Mouse (Mus musculus): ENCODE results near the gene Slc43a3. TPM values are rescaled to one million over a fixed set of nuclear protein-coding genes. Genes with fewer than 3 reads are reported as not detected.

Slc43a3 gene
- polyA plus RNA-seq, 1 experiment: 64.3 TPM

GRCm38 (mm10) chr2:84941795-84942194, 5.4 kb downstream of the Slc43a3 start:
- TF ChIP-seq CTCF (IDR thresholded peaks at IDR 0.05; ENCODE audit: borderline replicate concordance, control insufficient read depth, extremely low read depth, insufficient read depth, low read length, poor library complexity) (no peak), POLR2A (IDR thresholded peaks at IDR 0.05; ENCODE audit: control insufficient read depth, extremely low read depth, insufficient read depth, low read length, poor library complexity) (no peak)
- H3K4me3 ChIP-seq (ENCODE audit: control insufficient read depth, insufficient read depth, low read length): no peak overlapping the region
- peaks cover 16% of the 10 kb centered on the region for H3K4me1 ChIP-seq (replicated peaks; ENCODE audit: control insufficient read depth, insufficient read depth, low read length)
- no peaks in the 10 kb centered on the region for H3K27me3 ChIP-seq (ENCODE audit: control insufficient read depth, insufficient read depth, low read length)
- WGBS: 96% methylated on average over 4 of the region's 4 CpGs
- no peak for DNase-seq
- peaks cover 7% of the 10 kb centered on the region; the same call in 1 of the 2 replicates for H3K36me3 ChIP-seq (ENCODE audit: control insufficient read depth, insufficient read depth, low read length)
- H3K27ac ChIP-seq (ENCODE audit: control insufficient read depth, insufficient read depth, low read length): no peak overlapping the region

- peaks cover 46% of the 10 kb centered on the region for H3K36me3 ChIP-seq (ENCODE audit: control insufficient read depth, insufficient read depth, low read length)
- no peak overlapping the region for H3K27ac ChIP-seq (ENCODE audit: control insufficient read depth, insufficient read depth, low read length)
- no peaks in the 10 kb centered on the region for H3K27me3 ChIP-seq (ENCODE audit: control insufficient read depth, insufficient read depth, low read length)
- no peaks in the 10 kb centered on the region for H3K4me1 ChIP-seq (replicated peaks; ENCODE audit: control insufficient read depth, insufficient read depth, low read length)
- 94% methylated on average over 3 of the region's 3 CpGs for WGBS
- H3K4me3 ChIP-seq (ENCODE audit: control insufficient read depth, insufficient read depth, low read length): no peak overlapping the region
- no peak for DNase-seq
- no peak for TF ChIP-seq CTCF (IDR thresholded peaks at IDR 0.05; ENCODE audit: borderline replicate concordance, control insufficient read depth, extremely low read depth, insufficient read depth, low read length, poor library complexity)
- TF ChIP-seq POLR2A (IDR thresholded peaks at IDR 0.05; ENCODE audit: control insufficient read depth, extremely low read depth, insufficient read depth, low read length, poor library complexity): no peak
Observed at GRCm38 (mm10) chr2:84947154-84947771, 10.9 kb downstream of the Slc43a3 start.

- WGBS: 96% methylated on average over 7 of the region's 7 CpGs
- Histone ChIP-seq H3K36me3 (ENCODE audit: control insufficient read depth, insufficient read depth, low read length) (peaks cover 46% of the 10 kb centered on the region), H3K4me3 (ENCODE audit: control insufficient read depth, insufficient read depth, low read length) (no peak overlapping the region), H3K4me1 (replicated peaks; ENCODE audit: control insufficient read depth, insufficient read depth, low read length) (no peaks in the 10 kb centered on the region), H3K27me3 (ENCODE audit: control insufficient read depth, insufficient read depth, low read length) (no peaks in the 10 kb centered on the region), H3K27ac (ENCODE audit: control insufficient read depth, insufficient read depth, low read length) (no peak overlapping the region)
- no peak for TF ChIP-seq CTCF (IDR thresholded peaks at IDR 0.05; ENCODE audit: borderline replicate concordance, control insufficient read depth, extremely low read depth, insufficient read depth, low read length, poor library complexity)
- no peak for TF ChIP-seq POLR2A (IDR thresholded peaks at IDR 0.05; ENCODE audit: control insufficient read depth, extremely low read depth, insufficient read depth, low read length, poor library complexity)
- DNase-seq: no peak
Observed at GRCm38 (mm10) chr2:84948252-84948651, 11.9 kb downstream of the Slc43a3 start.

- TF ChIP-seq CTCF (IDR thresholded peaks at IDR 0.05; ENCODE audit: borderline replicate concordance, control insufficient read depth, extremely low read depth, insufficient read depth, low read length, poor library complexity) (no peak), POLR2A (IDR thresholded peaks at IDR 0.05; ENCODE audit: control insufficient read depth, extremely low read depth, insufficient read depth, low read length, poor library complexity) (no peak)
- Histone ChIP-seq H3K36me3 (ENCODE audit: control insufficient read depth, insufficient read depth, low read length) (peaks cover 46% of the 10 kb centered on the region), H3K27ac (ENCODE audit: control insufficient read depth, insufficient read depth, low read length) (no peak overlapping the region), H3K27me3 (ENCODE audit: control insufficient read depth, insufficient read depth, low read length) (no peaks in the 10 kb centered on the region), H3K4me3 (ENCODE audit: control insufficient read depth, insufficient read depth, low read length) (no peak overlapping the region), H3K4me1 (replicated peaks; ENCODE audit: control insufficient read depth, insufficient read depth, low read length) (no peaks in the 10 kb centered on the region)
- WGBS: 91% methylated on average over 2 of the region's 2 CpGs
- DNase-seq: no peak
Observed at GRCm38 (mm10) chr2:84948721-84949120, 12.3 kb downstream of the Slc43a3 start.

- DNase-seq: no peak
- TF ChIP-seq CTCF (IDR thresholded peaks at IDR 0.05; ENCODE audit: borderline replicate concordance, control insufficient read depth, extremely low read depth, insufficient read depth, low read length, poor library complexity) (no peak), POLR2A (IDR thresholded peaks at IDR 0.05; ENCODE audit: control insufficient read depth, extremely low read depth, insufficient read depth, low read length, poor library complexity) (no peak)
- H3K36me3 ChIP-seq (ENCODE audit: control insufficient read depth, insufficient read depth, low read length): peaks cover 52% of the 10 kb centered on the region
- 96% methylated on average over 8 of the region's 8 CpGs for WGBS
- no peak overlapping the region for H3K27ac ChIP-seq (ENCODE audit: control insufficient read depth, insufficient read depth, low read length)
- H3K4me3 ChIP-seq (ENCODE audit: control insufficient read depth, insufficient read depth, low read length): no peak overlapping the region
- no peaks in the 10 kb centered on the region for H3K27me3 ChIP-seq (ENCODE audit: control insufficient read depth, insufficient read depth, low read length)
- H3K4me1 ChIP-seq (replicated peaks; ENCODE audit: control insufficient read depth, insufficient read depth, low read length): no peaks in the 10 kb centered on the region
Observed at GRCm38 (mm10) chr2:84951027-84951426, 14.6 kb downstream of the Slc43a3 start.

- DNase-seq: no peak
- peaks cover 51% of the 10 kb centered on the region for H3K36me3 ChIP-seq (ENCODE audit: control insufficient read depth, insufficient read depth, low read length)
- H3K27ac ChIP-seq (ENCODE audit: control insufficient read depth, insufficient read depth, low read length): no peak overlapping the region
- TF ChIP-seq POLR2A (IDR thresholded peaks at IDR 0.05; ENCODE audit: control insufficient read depth, extremely low read depth, insufficient read depth, low read length, poor library complexity): no peak
- no peak for TF ChIP-seq CTCF (IDR thresholded peaks at IDR 0.05; ENCODE audit: borderline replicate concordance, control insufficient read depth, extremely low read depth, insufficient read depth, low read length, poor library complexity)
- no peaks in the 10 kb centered on the region for H3K27me3 ChIP-seq (ENCODE audit: control insufficient read depth, insufficient read depth, low read length)
- H3K4me1 ChIP-seq (replicated peaks; ENCODE audit: control insufficient read depth, insufficient read depth, low read length): no peaks in the 10 kb centered on the region
- H3K4me3 ChIP-seq (ENCODE audit: control insufficient read depth, insufficient read depth, low read length): no peak overlapping the region
- WGBS: 96% methylated on average over 1 of the region's 1 CpGs
Observed at GRCm38 (mm10) chr2:84952251-84952650, 15.9 kb downstream of the Slc43a3 start.

- no peak for DNase-seq
- Histone ChIP-seq H3K27ac (ENCODE audit: control insufficient read depth, insufficient read depth, low read length) (no peak overlapping the region), H3K4me3 (ENCODE audit: control insufficient read depth, insufficient read depth, low read length) (no peak overlapping the region), H3K4me1 (replicated peaks; ENCODE audit: control insufficient read depth, insufficient read depth, low read length) (no peaks in the 10 kb centered on the region), H3K36me3 (ENCODE audit: control insufficient read depth, insufficient read depth, low read length) (peaks cover 48% of the 10 kb centered on the region), H3K27me3 (ENCODE audit: control insufficient read depth, insufficient read depth, low read length) (no peaks in the 10 kb centered on the region)
- TF ChIP-seq CTCF (IDR thresholded peaks at IDR 0.05; ENCODE audit: borderline replicate concordance, control insufficient read depth, extremely low read depth, insufficient read depth, low read length, poor library complexity): no peak
- 91% methylated on average over 4 of the region's 4 CpGs for WGBS
Observed at GRCm38 (mm10) chr2:84952693-84953092, 16.3 kb downstream of the Slc43a3 start.
